Mouse (Mus musculus): ENCODE data around the gene Ahrr.
A peak's percentile ranks its signal among the peaks of the same experiment; 100 is the strongest.

The Ahrr gene

GRCm38 (mm10) chr13:74245214-74245898, 46.8 kb downstream of the Ahrr start:
- peak; percentile 75 for DNase-seq (ENCODE audit: extremely low spot score)

- no peak for DNase-seq (ENCODE audit: extremely low spot score)
These were observed 54.6 kb downstream of the Ahrr start for GRCm38 (mm10) chr13:74237574-74237973.

GRCm38 (mm10) chr13:74220659-74221058, 71.5 kb downstream of the Ahrr start:
- DNase-seq (ENCODE audit: extremely low spot score): no peak

- DNase-seq (ENCODE audit: extremely low spot score): no peak
These were observed 73.7 kb downstream of the Ahrr start for GRCm38 (mm10) chr13:74218441-74218840.

- no peak for DNase-seq (ENCODE audit: extremely low spot score)
These were observed 83.2 kb downstream of the Ahrr start for GRCm38 (mm10) chr13:74208986-74209345.

- peak; percentile 87 for DNase-seq (ENCODE audit: extremely low spot score)
These were observed 83.7 kb downstream of the Ahrr start, which contains the start of gene Exoc3 for GRCm38 (mm10) chr13:74208317-74208985. Gene Exoc3, minus strand, starts transcription at chr13:74208732.

- DNase-seq (ENCODE audit: extremely low spot score): no peak
These were observed 95.7 kb downstream of the Ahrr start for GRCm38 (mm10) chr13:74196451-74196850.

- DNase-seq (ENCODE audit: extremely low spot score): no peak
These were observed 99.5 kb downstream of the Ahrr start for GRCm38 (mm10) chr13:74192613-74193012.

GRCm38 (mm10) chr13:74183011-74183695, 109.0 kb downstream of the Ahrr start:
- no peak for DNase-seq (ENCODE audit: extremely low spot score)

- DNase-seq (ENCODE audit: extremely low spot score): no peak
These were observed 120.1 kb downstream of the Ahrr start for GRCm38 (mm10) chr13:74172036-74172435.

GRCm38 (mm10) chr13:74169446-74170164, 122.5 kb downstream of the Ahrr start:
- DNase-seq (ENCODE audit: extremely low spot score): no peak

- no peak for DNase-seq (ENCODE audit: extremely low spot score)
These were observed 124.6 kb downstream of the Ahrr start for GRCm38 (mm10) chr13:74167492-74167891.

- DNase-seq (ENCODE audit: extremely low spot score): no peak
These were observed 125.1 kb downstream of the Ahrr start for GRCm38 (mm10) chr13:74167057-74167413.

GRCm38 (mm10) chr13:74166348-74167056, 125.6 kb downstream of the Ahrr start:
- peak; percentile 43 for DNase-seq (ENCODE audit: extremely low spot score)

All from embryo, embryonic 9.5 days (tissue).